Mouse (Mus musculus) thymus, postnatal 25 days (tissue): Measurements from ENCODE around the gene Vmn1r177.
"Not testable (repeated sequence)": the region's sequence is repeated elsewhere in the genome, so short reads cannot be mapped to it uniquely, and the experiment has no call there.

Experiments used
- DNase-seq: peaks from one replicate; pipeline ENCODE4 v3.0.0; 2022

Gene Vmn1r177

DNA sequence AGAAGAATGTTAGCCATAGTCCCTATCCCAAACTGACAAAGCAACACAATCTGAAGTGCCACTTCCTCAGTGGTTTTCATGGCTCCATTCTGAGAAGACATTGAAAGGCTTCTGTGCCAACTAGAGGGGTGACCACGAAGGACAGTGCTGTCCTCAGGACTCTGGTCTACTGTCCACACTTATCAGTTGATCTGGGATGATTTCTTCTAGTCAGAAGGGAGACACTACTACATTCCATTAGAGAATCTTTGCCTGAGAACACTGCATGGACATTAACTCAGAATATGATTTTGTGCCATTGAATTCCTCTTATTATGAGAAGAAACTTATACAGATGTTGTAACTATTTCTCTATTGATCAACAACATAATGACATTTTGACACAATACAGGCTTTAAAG lies at the start of gene Vmn1r177:
Gene Vmn1r177 (minus strand): TSS at position 101 of the 400 bp plus-strand sequence.
- not testable (repeated sequence) for DNase-seq

DNA sequence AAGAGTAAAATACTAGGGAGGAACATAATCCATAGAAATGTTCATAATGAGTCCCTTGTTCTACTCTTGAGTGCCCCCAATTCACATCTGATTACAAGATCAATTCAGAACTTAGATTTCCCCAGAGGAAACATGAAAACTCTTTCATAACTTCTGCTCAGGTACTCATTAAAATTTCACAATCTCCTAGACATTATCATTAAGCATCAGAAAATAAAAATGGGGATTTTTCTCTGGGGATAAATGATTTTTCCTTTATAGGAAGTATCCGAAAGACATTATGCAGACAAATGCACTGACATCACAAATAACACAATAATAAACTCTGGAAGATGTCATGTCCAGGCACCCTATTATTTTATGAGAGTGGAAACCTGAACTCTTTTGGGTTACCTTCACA lies 25.5 kb upstream of the Vmn1r177 start, which contains the start of gene Vmn1r178:
Gene Vmn1r178 (plus strand): TSS at position 301 of the 400 bp plus-strand sequence.
- DNase-seq = no peak

DNA sequence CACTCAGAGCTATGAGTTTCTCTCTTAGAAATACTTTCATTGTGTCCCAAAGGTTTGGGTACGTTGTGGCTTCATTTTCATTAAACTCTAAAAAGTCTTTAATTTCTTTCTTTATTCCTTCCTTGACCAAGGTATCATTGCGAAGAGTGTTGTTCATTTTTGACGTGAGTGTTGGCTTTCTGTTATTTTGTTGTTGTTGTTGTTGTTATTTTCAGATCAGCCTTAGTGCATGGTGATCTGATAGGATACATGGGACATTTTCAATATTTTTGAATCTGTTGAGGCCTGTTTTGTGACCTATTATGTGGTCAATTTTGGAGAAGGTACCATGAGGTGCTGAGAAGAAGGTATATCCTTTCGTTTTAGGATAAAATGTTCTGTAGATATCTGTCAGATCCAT lies 10.7 kb upstream of the Vmn1r177 start:
- not testable (repeated sequence) for DNase-seq

DNA sequence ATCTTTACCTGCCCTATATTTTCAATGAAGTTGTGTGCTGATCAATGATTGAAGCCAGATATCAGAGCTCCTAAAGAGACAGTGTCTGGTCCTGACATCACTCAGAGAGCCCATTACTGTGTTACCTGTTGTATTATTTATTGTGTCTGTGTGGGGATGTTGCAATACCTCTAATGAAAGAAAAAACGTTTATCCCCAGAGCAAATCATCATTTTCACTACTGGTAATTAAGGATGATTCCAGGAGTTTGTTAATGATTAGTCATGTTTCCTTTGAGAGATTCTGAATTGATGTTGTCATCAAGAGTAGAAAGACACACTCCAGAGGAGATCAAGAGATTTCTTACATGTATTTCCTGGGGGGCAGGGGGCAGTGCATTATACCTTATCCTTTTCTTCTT lies 29.0 kb downstream of the Vmn1r177 start, which contains the start of gene Vmn1r176:
Gene Vmn1r176 (minus strand): TSS at position 101 of the 400 bp plus-strand sequence.
- not testable (repeated sequence) for DNase-seq
